Mouse (Mus musculus): Measurements from ENCODE around the gene Slc1a6. TPM values are rescaled to one million over a fixed set of nuclear protein-coding genes. Genes with fewer than 3 reads are reported as not detected.

The Slc1a6 gene
- total RNA-seq, 2 experiments from 2014 or later: not detected

Other genes with a start within 250 kb of the Slc1a6 start
- 5.6 and 6.5 TPM in 2 replicates for gene Ilvbl, start 206.2 kb upstream of the Slc1a6 start, total RNA-seq (2015; ENCODE audit: low replicate concordance)
- gene Ilvbl, start 206.2 kb upstream of the Slc1a6 start, total RNA-seq (2017; ENCODE audit: low replicate concordance): 8.4 and 12.7 TPM in 2 replicates
- gene Syde1, start 188.5 kb upstream of the Slc1a6 start, total RNA-seq (2015; ENCODE audit: low replicate concordance): not detected in 2 replicates
- 0.14 TPM in 1 of 2 replicates, not detected in the other for gene Syde1, start 188.5 kb upstream of the Slc1a6 start, total RNA-seq (2017; ENCODE audit: low replicate concordance)
- not detected in 2 replicates for gene Olfr1357, start 162.4 kb upstream of the Slc1a6 start, total RNA-seq (2015; ENCODE audit: low replicate concordance)
- gene Olfr1357, start 162.4 kb upstream of the Slc1a6 start, total RNA-seq (2017; ENCODE audit: low replicate concordance): not detected in 2 replicates
- gene Casp14, start 62.2 kb upstream of the Slc1a6 start, total RNA-seq (2015; ENCODE audit: low replicate concordance): not detected in 2 replicates
- gene Casp14, start 62.2 kb upstream of the Slc1a6 start, total RNA-seq (2017; ENCODE audit: low replicate concordance): not detected in 2 replicates
- not detected in 2 replicates for gene Ccdc105, start 27.4 kb upstream of the Slc1a6 start, total RNA-seq (2015; ENCODE audit: low replicate concordance)
- gene Ccdc105, start 27.4 kb upstream of the Slc1a6 start, total RNA-seq (2017; ENCODE audit: low replicate concordance): not detected in 2 replicates
- gene Olfr1356, start 71.7 kb downstream of the Slc1a6 start, total RNA-seq (2015; ENCODE audit: low replicate concordance): not detected in 2 replicates
- gene Olfr1356, start 71.7 kb downstream of the Slc1a6 start, total RNA-seq (2017; ENCODE audit: low replicate concordance): not detected in 2 replicates
- gene Olfr1355, start 95.0 kb downstream of the Slc1a6 start, total RNA-seq (2015; ENCODE audit: low replicate concordance): not detected in 2 replicates
- gene Olfr1355, start 95.0 kb downstream of the Slc1a6 start, total RNA-seq (2017; ENCODE audit: low replicate concordance): not detected in 2 replicates
- gene Olfr1354, start 132.7 kb downstream of the Slc1a6 start, total RNA-seq (2015; ENCODE audit: low replicate concordance): not detected in 2 replicates
- not detected in 2 replicates for gene Olfr1354, start 132.7 kb downstream of the Slc1a6 start, total RNA-seq (2017; ENCODE audit: low replicate concordance)
- gene Olfr8, start 170.1 kb downstream of the Slc1a6 start, total RNA-seq (2015; ENCODE audit: low replicate concordance): not detected in 2 replicates
- gene Olfr8, start 170.1 kb downstream of the Slc1a6 start, total RNA-seq (2017; ENCODE audit: low replicate concordance): not detected in 2 replicates
- gene Olfr1353, start 182.8 kb downstream of the Slc1a6 start, total RNA-seq (2015; ENCODE audit: low replicate concordance): not detected in 2 replicates
- gene Olfr1353, start 182.8 kb downstream of the Slc1a6 start, total RNA-seq (2017; ENCODE audit: low replicate concordance): not detected in 2 replicates
- gene Olfr1352, start 200.6 kb downstream of the Slc1a6 start, total RNA-seq (2015; ENCODE audit: low replicate concordance): not detected in 2 replicates
- gene Olfr1352, start 200.6 kb downstream of the Slc1a6 start, total RNA-seq (2017; ENCODE audit: low replicate concordance): 0.51 TPM in 1 of 2 replicates, not detected in the other
- gene Olfr1351, start 232.0 kb downstream of the Slc1a6 start, total RNA-seq (2015; ENCODE audit: low replicate concordance): not detected in 2 replicates
- gene Olfr1351, start 232.0 kb downstream of the Slc1a6 start, total RNA-seq (2017; ENCODE audit: low replicate concordance): not detected in 2 replicates
- not detected in 2 replicates for gene Olfr57, start 248.2 kb downstream of the Slc1a6 start, total RNA-seq (2015; ENCODE audit: low replicate concordance)
- gene Olfr57, start 248.2 kb downstream of the Slc1a6 start, total RNA-seq (2017; ENCODE audit: low replicate concordance): not detected in 2 replicates

Data from erythroblast, adult 5-6 weeks (primary cell).